Mouse (Mus musculus) myocyte (in vitro differentiated cells): ENCODE data around the gene Srcap. TPM values are rescaled to one million over a fixed set of nuclear protein-coding genes. Genes with fewer than 3 reads are reported as not detected.

Experiments used
- H3K27me3 ChIP-seq: one replicate; pipeline ENCODE4 v1.6.1; 2011; ENCODE audit not compliant: control insufficient read depth, insufficient read depth, insufficient read length
- H3K36me3 ChIP-seq: one replicate; pipeline ENCODE4 v1.6.1; 2011; ENCODE audit not compliant: control insufficient read depth, insufficient read depth
- H3K4me2 ChIP-seq: one replicate; pipeline ENCODE4 v1.6.1; 2011; ENCODE audit warnings: low read depth, control low read depth
- H3K4me3 ChIP-seq: one replicate; pipeline ENCODE4 v1.5.1; 2011; ENCODE audit warnings: mild to moderate bottlenecking, control low read depth, moderate library complexity
- H3K79me2 ChIP-seq: one replicate; pipeline ENCODE4 v1.6.1; 2011; ENCODE audit not compliant: control insufficient read depth, insufficient read depth
- H3ac ChIP-seq: one replicate; pipeline ENCODE4 v1.6.1; 2011; ENCODE audit not compliant: control insufficient read depth, insufficient read length
- CEBPB ChIP-seq: IDR thresholded peaks from 2 replicates; pipeline ENCODE4 v1.6.1; 2011; ENCODE audit warnings: mild to moderate bottlenecking, moderate library complexity; ENCODE audit not compliant: poor library complexity, insufficient read depth, severe bottlenecking
- E2F4 ChIP-seq: IDR thresholded peaks from one replicate; pipeline ENCODE4 v1.6.1; 2011; ENCODE audit warnings: mild to moderate bottlenecking, control low read depth, moderate library complexity; ENCODE audit not compliant: insufficient read depth
- MAX ChIP-seq: IDR thresholded peaks from one replicate; pipeline ENCODE4 v1.6.1; 2011; ENCODE audit warnings: low read depth, mild to moderate bottlenecking, control low read depth
- MYOD1 ChIP-seq, 3 experiments: IDR thresholded peaks; one replicate each; pipeline ENCODE4 v1.6.1; 2011; ENCODE audit warnings: control low read depth in 2 of 3, low read depth in 2 of 3, mild to moderate bottlenecking in 2 of 3, moderate library complexity in 1 of 3; ENCODE audit not compliant: insufficient read length in 2 of 3, control insufficient read depth in 1 of 3
- MYOG ChIP-seq, 3 experiments: IDR thresholded peaks; one replicate each; pipeline ENCODE4 v1.6.1; 2011; ENCODE audit warnings: control low read depth in 2 of 3, low read depth in 2 of 3, mild to moderate bottlenecking in 2 of 3; ENCODE audit not compliant: insufficient read length in 2 of 3, control insufficient read depth in 1 of 3, insufficient read depth in 1 of 3
- POLR2A ChIP-seq: IDR thresholded peaks from one replicate; pipeline ENCODE4 v1.6.1; 2011; ENCODE audit warnings: low read depth, mild to moderate bottlenecking, control low read depth, moderate library complexity; ENCODE audit not compliant: insufficient read length
- POLR2AphosphoS2 ChIP-seq: IDR thresholded peaks from one replicate; pipeline ENCODE4 v1.6.1; 2011; ENCODE audit warnings: low read depth, control low read depth; ENCODE audit not compliant: insufficient read length
- REST ChIP-seq: IDR thresholded peaks from one replicate; pipeline ENCODE4 v1.6.1; 2011; ENCODE audit warnings: mild to moderate bottlenecking, control low read depth, moderate library complexity; ENCODE audit not compliant: insufficient read depth, insufficient read length
- SRF ChIP-seq: IDR thresholded peaks from one replicate; pipeline ENCODE4 v1.6.1; 2011; ENCODE audit warnings: low read depth; ENCODE audit not compliant: control insufficient read depth, insufficient read length
- TCF12 ChIP-seq: IDR thresholded peaks from one replicate; pipeline ENCODE4 v1.6.1; 2011; ENCODE audit warnings: mild to moderate bottlenecking, control low read depth; ENCODE audit not compliant: poor library complexity, insufficient read depth, severe bottlenecking
- TCF3 ChIP-seq: IDR thresholded peaks from one replicate; pipeline ENCODE4 v1.6.1; 2011; ENCODE audit warnings: low read depth, control low read depth; ENCODE audit not compliant: insufficient read length
- USF1 ChIP-seq: IDR thresholded peaks from one replicate; pipeline ENCODE4 v1.6.1; 2011; ENCODE audit warnings: low read depth, mild to moderate bottlenecking, control low read depth, moderate library complexity
- polyA plus RNA-seq: library from polyadenylated mRNA; unstranded; fragments of >200 nt; fragmentation: generic; extraction: Trizol; gene quantifications from one replicate; pipeline ENCODE4 v1.2.1, GENCODE M21; 2012; ENCODE audit warnings: missing spikeins

Srcap gene
- polyA plus RNA-seq, 1 experiment, result 18.1 TPM

DNA sequence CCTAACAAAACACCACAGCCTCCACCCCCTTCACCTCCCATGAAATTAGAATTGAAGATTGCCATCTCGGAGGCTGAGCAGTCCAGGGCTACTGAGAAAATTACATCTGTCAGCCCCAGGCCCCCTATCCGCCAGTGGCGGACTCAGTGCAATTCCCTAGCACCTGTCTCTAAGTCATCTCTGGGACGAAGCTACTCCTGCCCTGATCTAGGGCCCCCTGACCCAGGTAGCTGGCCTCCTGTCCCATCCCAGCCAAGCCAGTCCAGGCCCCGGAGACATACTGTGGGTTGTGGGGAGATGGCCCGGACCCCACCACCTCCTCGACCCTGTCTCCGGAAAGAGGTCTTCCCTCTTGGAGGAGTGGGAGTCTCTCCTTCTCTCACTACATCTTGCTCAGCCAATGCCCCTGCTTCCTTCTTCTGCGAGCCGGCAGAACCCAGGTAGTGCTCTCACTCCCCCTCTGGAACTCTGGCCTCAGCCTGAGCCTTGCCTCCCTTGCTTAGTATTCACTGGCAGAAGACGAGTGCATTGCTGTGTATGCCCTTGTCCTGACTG, 36.5 kb upstream of the Srcap start:
- Histone ChIP-seq H3K4me2 (no peak overlapping the region), H3K4me3 (no peak overlapping the region)
- no peak for TF ChIP-seq POLR2A
- TF ChIP-seq TCF12, result no peak
- TF ChIP-seq MYOG (IDR thresholded peaks at IDR 0.05; ENCODE audit: control insufficient read depth in 1 of 3, insufficient read depth in 1 of 3, insufficient read length in 2 of 3, low read depth in 2 of 3), result no peak
- TF ChIP-seq POLR2AphosphoS2, result no peak
- TF ChIP-seq CEBPB, result no peak
- no peak for TF ChIP-seq MYOD1 (IDR thresholded peaks at IDR 0.05; ENCODE audit: control insufficient read depth in 1 of 3, insufficient read length in 2 of 3, low read depth in 2 of 3)
- TF ChIP-seq SRF, result no peak
- no peak for TF ChIP-seq USF1
- no peak for TF ChIP-seq E2F4

DNA sequence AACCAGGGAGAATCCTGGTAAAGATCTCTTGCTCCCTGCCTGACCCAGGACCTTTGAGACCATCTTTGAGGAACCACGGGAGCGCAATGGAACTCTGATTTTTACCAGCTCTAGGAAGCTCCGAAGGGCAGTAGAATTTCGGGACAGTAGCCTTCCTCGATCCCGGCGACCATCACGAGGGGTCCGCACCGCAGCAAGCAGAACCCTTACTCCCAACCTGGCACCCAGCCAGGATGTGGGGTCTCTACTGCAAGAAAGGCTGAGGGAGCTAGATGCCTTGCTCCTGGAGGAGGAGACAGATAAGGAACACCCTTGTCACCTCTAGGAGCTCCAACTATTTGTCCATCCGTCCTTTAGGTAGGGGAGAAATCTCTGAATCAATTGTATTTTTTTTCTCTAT, 35.4 kb upstream of the Srcap start:
- Histone ChIP-seq H3K79me2 (peaks cover 40% of the 10 kb centered on the region), H3K4me3 (no peak overlapping the region), H3K36me3 (peaks cover 29% of the 10 kb centered on the region), H3ac (no peak overlapping the region), H3K4me2 (peak overlapping the region; percentile 99), H3K27me3 (no peaks in the 10 kb centered on the region)
- TF ChIP-seq TCF12, result no peak
- TF ChIP-seq POLR2AphosphoS2, result peak; percentile 21

More for the DNA sequence above, 36.5 kb upstream of the Srcap start:
- Histone ChIP-seq H3ac (no peak overlapping the region), H3K27me3 (no peaks in the 10 kb centered on the region), H3K79me2 (peaks cover 30% of the 10 kb centered on the region), H3K36me3 (peaks cover 29% of the 10 kb centered on the region)

DNA sequence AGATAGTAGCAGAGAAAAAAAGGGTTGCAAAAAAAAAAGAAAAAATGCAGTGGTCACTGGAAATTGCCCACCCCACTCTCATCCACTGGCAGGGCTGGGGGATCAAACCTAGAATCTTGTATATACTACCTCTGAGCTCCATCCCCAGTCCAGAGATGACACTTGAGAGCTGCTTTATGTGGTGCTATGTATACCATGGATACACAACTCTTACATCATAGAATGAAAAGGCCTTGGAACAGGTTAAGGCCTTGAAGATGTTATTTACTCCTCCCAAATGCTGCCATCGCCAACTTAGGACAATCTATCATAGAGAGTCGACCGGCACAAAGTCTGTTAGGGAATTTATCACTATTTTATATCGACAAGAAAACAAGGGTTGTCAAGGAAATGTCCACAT, 34.9 kb upstream of the Srcap start:
- H3ac ChIP-seq, result no peak overlapping the region
- H3K36me3 ChIP-seq, result peaks cover 29% of the 10 kb centered on the region
- no peaks in the 10 kb centered on the region for H3K27me3 ChIP-seq
- H3K79me2 ChIP-seq, result peaks cover 45% of the 10 kb centered on the region
- H3K4me2 ChIP-seq, result peak overlapping the region; percentile 99
- H3K4me3 ChIP-seq, result peak overlapping the region; percentile 81
- TF ChIP-seq TCF3 (no peak), MYOD1 (IDR thresholded peaks at IDR 0.05; ENCODE audit: control insufficient read depth in 1 of 3, insufficient read length in 2 of 3, low read depth in 2 of 3) (no peak), CEBPB (no peak), TCF12 (no peak), POLR2AphosphoS2 (no peak), MYOG (IDR thresholded peaks at IDR 0.05; ENCODE audit: control insufficient read depth in 1 of 3, insufficient read depth in 1 of 3, insufficient read length in 2 of 3, low read depth in 2 of 3) (no peak), USF1 (no peak), REST (no peak), POLR2A (no peak), MAX (no peak), E2F4 (no peak), SRF (no peak)

DNA sequence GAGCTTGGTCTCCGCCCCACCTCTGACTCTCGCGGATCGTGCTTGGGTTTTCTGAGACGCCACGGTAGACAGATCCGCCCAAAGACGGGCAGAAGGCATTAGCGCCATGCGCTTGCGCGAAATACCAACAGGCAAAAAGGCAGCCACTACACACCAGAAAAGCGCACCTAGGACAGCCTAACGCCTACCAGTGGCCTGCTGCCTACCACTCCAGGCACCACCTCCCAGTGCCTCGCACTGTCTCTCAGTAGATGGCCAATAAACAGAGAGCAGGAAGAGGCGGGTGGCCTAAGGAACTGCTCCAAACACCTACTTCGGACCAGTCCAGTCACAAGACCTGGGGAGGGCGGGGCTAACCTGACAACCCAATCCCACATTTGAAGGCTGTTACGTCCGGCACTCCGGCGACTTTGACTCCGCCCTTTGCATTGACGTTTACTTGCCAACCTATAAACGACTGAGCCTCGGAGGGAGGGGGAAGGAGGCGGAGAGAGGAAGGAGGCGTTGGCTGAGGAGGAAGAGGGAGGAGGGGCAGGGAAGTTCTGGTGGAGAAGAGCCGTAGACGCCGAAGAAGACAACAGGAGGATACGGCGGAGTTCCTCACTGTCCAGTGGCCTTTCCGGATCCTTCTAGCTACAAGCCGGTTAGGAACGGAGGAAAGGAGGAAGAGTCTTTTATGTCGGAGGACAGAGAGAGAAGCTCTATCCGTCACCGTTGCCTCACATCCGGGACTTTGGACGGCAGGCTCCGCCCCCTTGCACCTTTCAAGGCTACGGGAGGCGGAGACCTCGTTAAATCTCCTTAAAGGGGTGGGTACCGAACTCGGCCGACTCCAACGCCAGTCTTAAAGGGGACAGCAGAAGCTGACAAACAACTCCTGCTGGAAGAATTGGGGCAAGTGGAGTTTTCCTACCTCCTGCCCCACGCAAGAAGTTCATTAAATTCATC, 33.8 kb upstream of the Srcap start:
- Histone ChIP-seq H3K4me3 (peak overlapping the region; percentile 81), H3ac (peak overlapping the region; percentile 93), H3K36me3 (peaks cover 33% of the 10 kb centered on the region), H3K79me2 (peaks cover 47% of the 10 kb centered on the region), H3K27me3 (no peaks in the 10 kb centered on the region), H3K4me2 (peak overlapping the region; percentile 99)
- TF ChIP-seq SRF (peak; percentile 88), MYOG (IDR thresholded peaks at IDR 0.05; ENCODE audit: control insufficient read depth in 1 of 3, insufficient read depth in 1 of 3, insufficient read length in 2 of 3, low read depth in 2 of 3) (no peak), MAX (no peak), POLR2A (peak; percentile 94), E2F4 (no peak), POLR2AphosphoS2 (peak; percentile 98), USF1 (peak; percentile 64), MYOD1 (IDR thresholded peaks at IDR 0.05; ENCODE audit: control insufficient read depth in 1 of 3, insufficient read length in 2 of 3, low read depth in 2 of 3) (no peak), CEBPB (no peak), REST (no peak), TCF12 (no peak), TCF3 (no peak)
